Mouse (Mus musculus): ENCODE measurements around the gene Fam160a2.

DNA sequence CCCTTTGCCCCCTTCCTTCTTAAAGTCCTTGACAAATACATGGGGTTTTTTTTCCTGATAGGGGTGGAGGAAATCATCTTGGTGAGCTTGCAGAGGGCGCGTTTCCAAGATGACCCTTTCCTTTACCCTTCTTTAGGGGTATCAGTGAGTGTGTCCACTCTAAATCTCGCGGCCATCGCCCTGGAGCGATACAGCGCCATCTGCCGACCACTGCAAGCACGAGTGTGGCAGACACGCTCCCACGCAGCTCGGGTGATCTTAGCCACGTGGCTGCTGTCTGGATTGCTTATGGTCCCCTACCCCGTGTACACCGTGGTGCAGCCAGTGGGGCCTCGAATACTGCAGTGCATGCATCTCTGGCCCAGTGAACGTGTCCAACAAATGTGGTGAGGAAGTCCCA, 34.0 kb upstream of the Fam160a2 start:
- TF ChIP-seq CTCF (IDR thresholded peaks at IDR 0.05; ENCODE audit: extremely low read depth, insufficient read length, insufficient replicate concordance, low read depth, low read length) (no peak), POLR2A (IDR thresholded peaks at IDR 0.05; ENCODE audit: low read depth, low read length) (no peak)

Data from small intestine, adult 2 months (tissue).